Mouse (Mus musculus): ENCODE data around the gene Slc5a9. TPM values are rescaled to one million over a fixed set of nuclear protein-coding genes. Genes with fewer than 3 reads are reported as not detected.
"Not testable (repeated sequence)": the region's sequence is repeated elsewhere in the genome, so short reads cannot be mapped to it uniquely, and the experiment has no call there.

Slc5a9 gene
- polyA plus RNA-seq (2016; fragmentation: Nextera tagmentation; extraction: Ambion mirVana) = not detected in 2 replicates

DNA sequence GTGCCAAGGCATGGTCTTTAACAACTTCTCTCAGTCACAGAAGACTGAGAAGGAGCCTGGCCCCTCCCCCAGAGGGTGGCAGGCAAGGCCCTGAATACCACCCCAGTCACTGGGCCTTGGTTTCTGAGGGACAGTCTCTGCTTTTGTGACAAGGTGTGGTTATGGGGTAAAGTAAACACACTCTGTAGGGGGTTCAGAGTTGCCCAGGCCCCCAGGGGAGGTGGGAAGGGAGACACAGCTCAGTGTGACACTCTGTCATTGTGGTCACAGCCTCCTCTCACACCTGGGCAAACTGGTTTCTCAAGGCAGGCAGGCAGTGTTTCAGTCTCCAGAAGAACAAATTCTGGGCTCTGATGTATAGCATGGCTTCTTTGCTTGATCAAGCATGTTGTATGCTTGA, at the start of gene Slc5a9:
Gene Slc5a9 (minus strand): TSS at position 144 of the 400 bp plus-strand sequence.
- Histone ChIP-seq H3K36me3 (replicated peaks) (no peaks in the 10 kb centered on the region), H3K4me1 (no peaks in the 10 kb centered on the region), H3K9me3 (no peaks in the 10 kb centered on the region), H3K27me3 (replicated peaks; ENCODE audit: low read depth, poor library complexity, severe bottlenecking) (no peaks in the 10 kb centered on the region), H3K27ac (replicated peaks) (no peak within 1 kb of the TSS), H3K4me3 (no peak within 1 kb of the TSS)
- DNase-seq (ENCODE audit: low spot score) = no peak

DNA sequence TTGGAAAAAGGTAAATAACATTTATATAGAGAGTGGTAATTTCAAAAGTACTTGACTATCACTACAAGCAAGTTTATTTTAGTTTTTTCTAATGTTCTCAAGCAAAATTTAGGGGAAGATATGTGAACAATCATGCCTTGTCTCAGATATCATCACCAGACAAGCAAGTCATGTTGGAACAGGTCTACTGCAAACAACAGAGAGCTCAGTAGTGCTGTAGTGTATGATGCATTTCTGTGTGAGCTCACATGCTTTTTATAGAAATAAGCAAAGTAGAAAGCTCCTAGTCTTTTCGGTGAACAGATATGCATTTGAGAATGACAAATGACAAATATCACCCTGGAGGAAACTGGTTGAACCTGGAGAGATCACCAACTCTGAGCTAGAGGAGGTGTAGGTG, 16.4 kb upstream of the Slc5a9 start, which contains the start of gene Skint8:
Gene Skint8 (plus strand): TSS at position 301 of the 400 bp plus-strand sequence.
- no peaks in the 10 kb centered on the region for H3K27me3 ChIP-seq (replicated peaks; ENCODE audit: low read depth, poor library complexity, severe bottlenecking)
- DNase-seq (ENCODE audit: low spot score) = no peak
- H3K27ac ChIP-seq (replicated peaks) = no peak within 1 kb of the TSS
- no peaks in the 10 kb centered on the region for H3K4me1 ChIP-seq
- H3K9me3 ChIP-seq = no peaks in the 10 kb centered on the region; the same call in 1 of the 2 replicates
- H3K36me3 ChIP-seq (replicated peaks) = no peaks in the 10 kb centered on the region
- WGBS = 86% methylated on average over 1 of the region's 1 CpGs
- no peak within 1 kb of the TSS for H3K4me3 ChIP-seq

DNA sequence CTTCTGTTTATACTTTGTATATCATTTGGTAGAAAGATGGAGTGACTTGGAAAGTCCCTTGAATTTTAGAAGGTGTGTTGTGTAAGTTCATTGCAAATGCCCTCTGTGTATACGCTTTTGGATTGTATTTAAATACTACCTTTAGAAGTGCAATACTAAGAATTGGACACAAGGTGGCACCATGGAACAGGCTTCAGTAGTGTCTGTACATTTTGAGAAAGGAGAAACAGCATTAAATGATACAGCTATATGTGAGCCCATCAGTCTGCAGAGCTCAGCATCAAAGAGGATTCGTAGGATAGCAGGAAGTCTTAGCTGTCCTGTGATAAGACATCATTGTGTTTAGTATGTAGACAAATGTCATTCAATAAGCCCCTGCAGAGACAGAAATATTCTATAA, 5.2 kb upstream of the Slc5a9 start:
- WGBS = 43% methylated on average over 2 of the region's 2 CpGs
- 0 out of 2 replicates have a peak, but pooled peaks cover 5% of the 10 kb centered on the region for H3K9me3 ChIP-seq
- no peak overlapping the region for H3K4me3 ChIP-seq
- H3K36me3 ChIP-seq (replicated peaks) = no peaks in the 10 kb centered on the region
- H3K27ac ChIP-seq (replicated peaks) = no peak overlapping the region
- H3K27me3 ChIP-seq (replicated peaks; ENCODE audit: low read depth, poor library complexity, severe bottlenecking) = no peaks in the 10 kb centered on the region
- DNase-seq (ENCODE audit: low spot score) = no peak
- H3K4me1 ChIP-seq = no peaks in the 10 kb centered on the region

DNA sequence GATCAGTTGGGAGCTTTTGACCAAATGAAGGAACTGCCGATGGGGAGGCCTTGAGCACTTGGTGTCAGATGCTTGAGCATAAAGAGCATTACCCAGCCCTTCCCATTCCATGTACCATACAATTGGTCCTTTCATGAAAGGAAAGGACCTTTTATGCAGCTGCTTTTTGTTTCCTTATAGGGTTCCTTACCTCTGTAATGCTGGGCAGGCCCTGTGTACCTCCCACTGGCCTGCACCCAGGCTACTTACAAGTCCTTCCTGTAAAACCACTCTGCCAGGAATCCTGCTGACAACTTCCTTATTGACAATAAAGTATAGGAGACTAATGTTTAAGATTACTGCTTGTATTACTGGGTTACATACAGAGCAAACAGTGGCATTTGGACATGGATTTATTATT, 1.2 kb downstream of the Slc5a9 start:
- no peak overlapping the region for H3K27ac ChIP-seq (replicated peaks)
- 85% methylated on average over 1 of the region's 1 CpGs for WGBS
- DNase-seq (ENCODE audit: low spot score) = no peak
- no peaks in the 10 kb centered on the region for H3K9me3 ChIP-seq
- no peaks in the 10 kb centered on the region for H3K4me1 ChIP-seq
- H3K36me3 ChIP-seq (replicated peaks) = no peaks in the 10 kb centered on the region
- no peaks in the 10 kb centered on the region for H3K27me3 ChIP-seq (replicated peaks; ENCODE audit: low read depth, poor library complexity, severe bottlenecking)
- H3K4me3 ChIP-seq = no peak overlapping the region

DNA sequence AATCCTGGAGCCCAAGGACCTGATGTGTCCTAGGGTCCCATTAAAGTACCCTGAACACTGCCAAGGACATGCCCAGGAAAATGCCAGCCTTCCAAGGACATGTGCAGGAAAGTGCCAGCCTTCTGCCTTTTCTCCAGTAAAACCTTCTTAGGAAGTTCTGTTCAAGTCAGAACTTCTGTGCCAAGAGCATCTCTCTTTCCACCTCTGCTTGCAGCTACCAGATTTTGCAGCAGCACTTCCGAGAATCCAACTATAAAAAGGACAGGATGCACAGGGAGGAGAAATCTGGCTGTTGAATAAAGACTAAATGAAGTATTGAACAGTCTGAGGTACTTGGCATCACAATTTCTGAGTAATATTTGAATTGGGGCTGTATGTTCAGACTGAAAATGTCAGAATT, 2.2 kb downstream of the Slc5a9 start:
- not testable (repeated sequence) for H3K36me3 ChIP-seq (replicated peaks); H3K4me1 ChIP-seq; H3K27ac ChIP-seq (replicated peaks); H3K4me3 ChIP-seq; H3K27me3 ChIP-seq (replicated peaks; ENCODE audit: low read depth, poor library complexity, severe bottlenecking); DNase-seq (ENCODE audit: low spot score); H3K9me3 ChIP-seq
- 70% methylated on average over 1 of the region's 1 CpGs for WGBS

DNA sequence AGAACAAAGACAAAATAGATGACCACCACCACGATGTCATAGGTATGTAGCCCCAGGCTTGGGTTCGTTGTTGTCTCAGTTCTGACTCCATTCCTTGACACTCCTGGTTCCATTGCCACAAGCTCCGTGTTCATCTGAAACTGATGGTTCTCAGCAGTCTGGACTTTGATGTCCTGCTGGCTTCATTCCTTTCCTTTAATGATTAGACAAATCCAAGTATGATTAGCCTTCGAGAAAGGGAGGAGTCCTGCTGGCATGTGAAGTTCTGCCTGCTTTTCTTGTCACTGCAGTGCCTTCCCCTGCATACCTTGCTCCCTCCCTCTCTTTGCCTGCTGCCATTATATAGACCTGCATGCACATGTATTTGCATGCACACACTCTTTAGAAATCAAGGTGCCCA, 4.2 kb downstream of the Slc5a9 start:
- Histone ChIP-seq H3K36me3 (replicated peaks) (no peaks in the 10 kb centered on the region), H3K27me3 (replicated peaks; ENCODE audit: low read depth, poor library complexity, severe bottlenecking) (no peaks in the 10 kb centered on the region), H3K4me1 (no peaks in the 10 kb centered on the region), H3K9me3 (no peaks in the 10 kb centered on the region), H3K4me3 (no peak overlapping the region), H3K27ac (replicated peaks) (no peak overlapping the region)
- WGBS = 72% methylated on average over 4 of the region's 4 CpGs
- DNase-seq (ENCODE audit: low spot score) = no peak

DNA sequence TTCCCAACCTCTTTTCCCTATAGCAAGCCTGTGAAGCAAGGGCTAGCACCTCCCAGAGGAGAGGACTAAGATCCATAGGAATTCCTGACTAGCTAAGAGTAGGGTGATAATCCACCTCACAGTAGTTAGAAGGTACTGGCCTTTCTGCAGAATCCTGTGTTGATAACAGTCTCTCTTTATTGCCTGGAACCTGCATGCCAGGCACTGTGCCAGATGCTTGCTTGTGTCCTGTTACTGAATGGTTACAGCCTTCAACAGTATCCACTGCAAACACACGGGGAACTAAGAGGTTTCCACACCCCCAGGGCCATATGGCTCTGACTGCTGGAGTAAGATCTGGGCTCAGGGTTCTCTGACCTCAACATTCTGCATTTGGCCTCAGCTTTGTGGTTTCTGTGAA, 5.0 kb downstream of the Slc5a9 start:
- WGBS = 60% methylated on average over 1 of the region's 1 CpGs
- no peaks in the 10 kb centered on the region for H3K27me3 ChIP-seq (replicated peaks; ENCODE audit: low read depth, poor library complexity, severe bottlenecking)
- no peak overlapping the region for H3K27ac ChIP-seq (replicated peaks)
- no peak overlapping the region for H3K4me3 ChIP-seq
- DNase-seq (ENCODE audit: low spot score) = no peak
- no peaks in the 10 kb centered on the region for H3K9me3 ChIP-seq
- no peaks in the 10 kb centered on the region for H3K36me3 ChIP-seq (replicated peaks)
- no peaks in the 10 kb centered on the region for H3K4me1 ChIP-seq

DNA sequence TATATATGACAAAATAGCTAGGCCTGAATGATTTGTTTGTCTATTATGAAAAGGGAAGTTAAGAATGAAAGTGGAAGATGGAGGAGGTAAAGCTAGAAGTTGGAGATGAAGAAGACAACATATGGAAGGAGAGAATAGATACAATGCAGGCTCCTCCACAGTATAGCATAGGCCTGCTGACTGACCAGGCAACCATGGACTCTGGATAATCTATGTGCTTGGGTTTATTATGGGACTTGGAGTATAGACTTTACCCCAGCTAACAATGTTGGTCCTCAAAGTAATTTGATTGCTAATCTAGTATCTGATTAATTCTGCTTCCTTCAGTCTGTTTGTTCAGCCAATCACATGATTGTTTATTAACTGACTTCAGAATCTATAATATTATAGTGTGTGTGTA, 10.6 kb downstream of the Slc5a9 start:
- Histone ChIP-seq H3K4me3 (no peak overlapping the region), H3K4me1 (no peaks in the 10 kb centered on the region), H3K27me3 (replicated peaks; ENCODE audit: low read depth, poor library complexity, severe bottlenecking) (no peaks in the 10 kb centered on the region), H3K27ac (replicated peaks) (no peak overlapping the region), H3K36me3 (replicated peaks) (no peaks in the 10 kb centered on the region), H3K9me3 (no peaks in the 10 kb centered on the region)
- no peak for DNase-seq (ENCODE audit: low spot score)

DNA sequence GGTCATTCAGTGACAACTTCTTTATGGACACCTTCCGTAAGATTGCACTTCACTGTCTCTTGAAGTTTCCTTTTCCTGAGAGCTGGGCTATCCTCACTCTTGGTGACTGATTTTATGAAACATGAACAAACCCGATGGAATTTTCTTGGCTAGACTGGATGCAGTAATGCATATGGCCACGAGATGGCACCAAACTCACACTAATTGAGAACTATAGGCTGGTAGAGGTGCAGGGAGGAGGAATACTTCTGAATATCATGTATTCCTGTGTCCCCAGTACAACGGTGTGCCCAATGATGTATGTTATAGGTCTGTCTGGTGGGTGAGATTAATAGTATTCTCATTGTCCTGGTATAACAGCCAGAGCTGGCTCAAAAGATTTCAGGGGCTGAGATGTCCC, 16.1 kb downstream of the Slc5a9 start:
- no peaks in the 10 kb centered on the region for H3K9me3 ChIP-seq
- no peaks in the 10 kb centered on the region for H3K27me3 ChIP-seq (replicated peaks; ENCODE audit: low read depth, poor library complexity, severe bottlenecking)
- WGBS = 24% methylated on average over 4 of the region's 4 CpGs

DNA sequence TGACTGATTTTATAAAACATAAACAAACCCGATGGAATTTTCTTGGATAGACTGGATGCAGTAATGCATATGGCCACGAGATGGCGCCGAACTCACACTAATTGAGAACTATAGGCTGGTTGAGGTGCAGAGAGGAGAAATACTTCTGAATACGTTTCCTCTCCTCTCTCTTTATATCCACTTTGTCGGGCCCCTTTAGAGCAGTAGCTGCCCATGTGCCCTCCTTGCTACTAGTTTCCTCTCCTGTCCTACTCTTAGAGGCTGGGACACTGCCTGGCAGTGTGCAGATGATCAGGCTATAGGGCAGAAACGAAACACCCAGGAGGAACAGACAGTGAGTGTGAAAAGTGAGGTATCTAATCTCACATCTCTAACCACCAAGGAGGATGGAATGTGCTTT, 16.7 kb downstream of the Slc5a9 start:
- no peaks in the 10 kb centered on the region for H3K4me1 ChIP-seq
- H3K9me3 ChIP-seq = no peaks in the 10 kb centered on the region
- H3K4me3 ChIP-seq = no peak overlapping the region
- 16% methylated on average over 7 of the region's 7 CpGs for WGBS
- no peaks in the 10 kb centered on the region for H3K36me3 ChIP-seq (replicated peaks)
- peak; percentile 74 for DNase-seq (ENCODE audit: low spot score)
- no peaks in the 10 kb centered on the region for H3K27me3 ChIP-seq (replicated peaks; ENCODE audit: low read depth, poor library complexity, severe bottlenecking)
- no peak overlapping the region for H3K27ac ChIP-seq (replicated peaks)

More for the DNA sequence above, 16.1 kb downstream of the Slc5a9 start:
- Histone ChIP-seq H3K27ac (replicated peaks) (no peak overlapping the region), H3K36me3 (replicated peaks) (no peaks in the 10 kb centered on the region), H3K4me1 (no peaks in the 10 kb centered on the region), H3K4me3 (no peak overlapping the region)
- DNase-seq (ENCODE audit: low spot score) = peak; percentile 69

DNA sequence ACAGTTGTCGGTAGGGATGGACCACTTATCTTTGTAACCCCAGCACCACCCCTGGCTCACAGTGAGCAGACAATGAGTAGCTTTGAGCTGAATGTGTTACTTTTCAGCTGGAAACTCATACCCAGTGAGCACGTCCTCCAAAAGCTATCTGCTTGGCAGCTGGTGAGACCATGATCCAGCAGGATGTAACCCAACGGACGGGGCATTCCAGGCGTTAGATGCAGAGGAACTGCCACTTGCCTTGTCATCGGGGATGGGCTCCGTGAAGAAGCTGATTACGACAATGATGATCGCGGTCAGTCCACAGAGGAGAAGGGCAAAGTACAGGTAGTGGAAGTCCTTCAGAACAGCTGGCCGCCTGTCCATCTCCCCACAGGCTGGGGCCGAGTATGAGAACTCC, 19.2 kb downstream of the Slc5a9 start:
- no peaks in the 10 kb centered on the region for H3K9me3 ChIP-seq
- H3K4me3 ChIP-seq = no peak overlapping the region
- H3K27me3 ChIP-seq (replicated peaks; ENCODE audit: low read depth, poor library complexity, severe bottlenecking) = no peaks in the 10 kb centered on the region
- no peak for DNase-seq (ENCODE audit: low spot score)
- no peaks in the 10 kb centered on the region for H3K4me1 ChIP-seq
- H3K27ac ChIP-seq (replicated peaks) = no peak overlapping the region
- no peaks in the 10 kb centered on the region for H3K36me3 ChIP-seq (replicated peaks)
- WGBS = 94% methylated on average over 12 of the region's 12 CpGs

DNA sequence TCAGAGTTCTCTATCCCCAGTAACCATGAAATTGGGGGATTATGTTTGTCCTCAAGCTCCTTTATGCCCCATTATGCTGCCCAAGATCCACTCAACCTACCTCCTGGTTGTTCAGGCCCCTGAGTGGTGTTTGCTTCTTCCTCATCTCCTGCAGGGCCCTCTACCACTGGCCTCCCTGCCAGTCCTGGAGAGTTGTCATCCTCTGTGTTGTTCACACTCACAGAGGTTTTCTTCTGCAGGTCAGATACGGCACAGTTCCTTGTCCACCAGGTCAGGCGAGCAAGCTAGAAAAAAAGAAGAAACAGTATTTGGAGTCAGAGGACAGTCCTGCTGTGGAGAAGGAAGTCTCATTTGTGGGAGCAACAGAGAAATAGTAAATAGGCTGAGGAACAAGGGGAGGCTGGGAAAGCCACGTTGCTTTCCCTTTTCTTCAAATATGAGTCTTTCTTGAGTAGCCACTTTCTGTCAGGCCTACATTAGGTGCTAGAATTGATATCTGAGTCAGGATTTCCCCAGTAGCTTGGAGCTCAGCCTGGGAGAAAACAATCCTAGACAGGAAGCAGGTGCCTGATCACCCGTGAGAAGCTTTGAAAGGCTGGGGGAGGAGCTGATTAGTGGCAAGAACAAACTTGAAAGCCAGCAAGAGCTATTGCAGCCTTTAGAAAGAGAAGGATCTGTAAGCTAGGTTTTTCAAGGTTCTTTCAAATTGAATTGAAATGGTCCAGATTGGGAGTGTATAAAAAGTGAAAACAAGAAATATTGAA, 22.4 kb downstream of the Slc5a9 start:
- H3K4me3 ChIP-seq = no peak overlapping the region
- no peaks in the 10 kb centered on the region for H3K4me1 ChIP-seq
- H3K9me3 ChIP-seq = no peaks in the 10 kb centered on the region
- no peaks in the 10 kb centered on the region for H3K27me3 ChIP-seq (replicated peaks; ENCODE audit: low read depth, poor library complexity, severe bottlenecking)
- DNase-seq (ENCODE audit: low spot score) = no peak
- H3K27ac ChIP-seq (replicated peaks) = no peak overlapping the region
- WGBS = 58% methylated on average over 4 of the region's 4 CpGs
- H3K36me3 ChIP-seq (replicated peaks) = no peaks in the 10 kb centered on the region

DNA sequence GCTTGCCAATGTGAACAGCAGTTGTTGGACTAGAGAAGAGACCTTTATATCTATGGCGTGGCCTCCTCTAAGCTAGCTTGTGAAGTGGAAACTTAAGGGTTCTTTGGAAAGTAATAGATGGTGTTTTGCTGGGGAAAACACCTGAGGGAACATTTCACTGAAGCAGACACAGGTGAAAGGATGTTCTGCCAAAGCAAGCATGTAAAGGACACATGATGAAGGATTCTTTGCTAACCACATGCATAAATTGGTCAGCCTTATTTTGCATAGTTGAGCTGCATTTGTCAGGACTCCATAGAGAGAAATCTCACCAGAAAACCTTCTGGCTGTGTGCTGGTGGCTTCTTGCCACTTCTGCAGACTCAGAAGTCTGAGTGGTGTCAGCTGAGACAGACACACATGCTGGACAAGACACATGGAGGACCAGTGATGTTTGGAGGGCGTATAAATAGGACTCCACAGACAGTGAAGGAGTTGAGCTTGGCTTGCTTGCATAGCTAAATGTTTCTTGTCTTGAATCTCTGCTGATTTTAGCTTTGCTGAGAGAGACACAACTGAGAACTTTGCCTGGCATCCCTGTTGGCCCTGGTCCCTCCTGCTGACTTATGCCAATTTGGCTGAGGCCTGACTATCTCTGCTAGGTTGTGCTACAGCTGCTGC, 34.8 kb downstream of the Slc5a9 start:
- Histone ChIP-seq H3K4me3 (no peak overlapping the region), H3K27me3 (replicated peaks; ENCODE audit: low read depth, poor library complexity, severe bottlenecking) (no peaks in the 10 kb centered on the region)
- WGBS = 84% methylated on average over 2 of the region's 2 CpGs

More for the DNA sequence above, 34.8 kb downstream of the Slc5a9 start:
- H3K4me1 ChIP-seq = no peaks in the 10 kb centered on the region
- no peaks in the 10 kb centered on the region for H3K9me3 ChIP-seq
- H3K27ac ChIP-seq (replicated peaks) = no peak overlapping the region
- H3K36me3 ChIP-seq (replicated peaks) = no peaks in the 10 kb centered on the region
- no peak for DNase-seq (ENCODE audit: low spot score)
